Mouse (Mus musculus): Measurements from ENCODE around the gene Rab42.
A peak's percentile ranks its signal among the peaks of the same experiment; 100 is the strongest.

Gene Rab42

GRCm38 (mm10) chr4:132269740-132270560, 33.2 kb downstream of the Rab42 start:
- peak; percentile 90 for DNase-seq

- no peak for DNase-seq
Observed at GRCm38 (mm10) chr4:132268871-132269739, 34.1 kb downstream of the Rab42 start.

- DNase-seq = no peak
Observed at GRCm38 (mm10) chr4:132266835-132267349, 36.3 kb downstream of the Rab42 start.

DNA sequence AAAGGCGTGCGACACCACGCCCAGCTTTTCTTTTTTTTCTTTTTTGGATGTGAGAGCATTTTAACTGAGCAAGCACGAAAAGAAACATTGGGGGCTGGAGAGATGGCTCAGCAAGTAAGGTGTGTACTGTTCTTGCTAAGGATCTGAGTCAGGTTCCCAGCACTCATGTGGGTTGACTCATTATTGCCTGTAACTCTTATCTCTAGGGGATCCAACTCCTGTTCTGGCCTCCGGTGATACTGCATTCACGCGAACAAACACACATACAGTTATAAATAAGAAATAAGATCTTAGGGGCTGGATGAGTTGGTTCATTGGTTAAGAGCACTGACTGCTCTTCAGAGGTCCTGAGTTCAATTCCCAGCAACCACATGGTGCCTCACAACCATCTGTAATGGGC, 39.9 kb downstream of the Rab42 start:
- no peak for DNase-seq

GRCm38 (mm10) chr4:132262358-132262616, 40.9 kb downstream of the Rab42 start:
- no peak for DNase-seq

DNA sequence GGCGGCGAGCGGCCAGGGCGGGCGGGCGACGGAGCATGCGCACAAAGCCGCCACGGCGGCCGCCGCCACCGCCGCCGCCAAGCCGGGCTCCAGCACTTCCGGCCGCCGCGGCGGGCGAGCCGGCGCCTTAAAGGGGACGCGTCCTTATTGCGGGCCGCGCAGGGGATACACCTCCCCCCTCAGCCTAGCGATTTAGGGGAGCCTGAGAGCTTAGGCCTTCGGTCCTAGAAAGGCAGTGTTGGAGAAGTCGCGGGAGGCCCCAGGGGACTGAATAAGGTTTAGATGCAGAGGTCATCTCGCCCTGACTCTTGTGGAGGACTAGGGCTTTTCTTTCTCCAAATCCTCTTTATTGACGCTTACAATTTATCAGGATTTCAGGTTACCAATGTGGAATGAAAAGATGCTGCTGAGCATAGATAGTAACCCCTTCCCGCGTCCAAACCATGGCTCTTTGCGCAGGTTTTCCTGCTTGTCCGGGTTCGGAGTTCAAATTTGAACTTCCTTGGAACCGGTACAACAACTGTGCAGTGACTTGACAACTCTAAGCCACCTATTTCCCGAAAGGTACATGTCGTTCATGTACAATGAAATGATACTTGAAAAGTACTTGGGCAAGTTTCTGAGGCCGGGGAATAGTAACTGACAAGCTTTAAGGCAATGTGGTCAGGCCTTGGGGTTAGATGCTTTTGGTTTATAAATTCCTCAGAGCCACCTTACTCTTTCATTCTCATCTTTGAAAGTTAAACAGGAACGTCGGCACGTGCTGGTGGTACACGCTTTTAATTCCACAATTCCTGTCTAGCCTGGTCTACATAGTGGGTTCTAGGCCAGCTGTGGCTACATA, 41.4 kb downstream of the Rab42 start, which contains the start of gene Gmeb1:
Gene Gmeb1 (minus strand): TSS at position 89 of the 844 bp plus-strand sequence.
- DNase-seq = peak; percentile 87

DNA sequence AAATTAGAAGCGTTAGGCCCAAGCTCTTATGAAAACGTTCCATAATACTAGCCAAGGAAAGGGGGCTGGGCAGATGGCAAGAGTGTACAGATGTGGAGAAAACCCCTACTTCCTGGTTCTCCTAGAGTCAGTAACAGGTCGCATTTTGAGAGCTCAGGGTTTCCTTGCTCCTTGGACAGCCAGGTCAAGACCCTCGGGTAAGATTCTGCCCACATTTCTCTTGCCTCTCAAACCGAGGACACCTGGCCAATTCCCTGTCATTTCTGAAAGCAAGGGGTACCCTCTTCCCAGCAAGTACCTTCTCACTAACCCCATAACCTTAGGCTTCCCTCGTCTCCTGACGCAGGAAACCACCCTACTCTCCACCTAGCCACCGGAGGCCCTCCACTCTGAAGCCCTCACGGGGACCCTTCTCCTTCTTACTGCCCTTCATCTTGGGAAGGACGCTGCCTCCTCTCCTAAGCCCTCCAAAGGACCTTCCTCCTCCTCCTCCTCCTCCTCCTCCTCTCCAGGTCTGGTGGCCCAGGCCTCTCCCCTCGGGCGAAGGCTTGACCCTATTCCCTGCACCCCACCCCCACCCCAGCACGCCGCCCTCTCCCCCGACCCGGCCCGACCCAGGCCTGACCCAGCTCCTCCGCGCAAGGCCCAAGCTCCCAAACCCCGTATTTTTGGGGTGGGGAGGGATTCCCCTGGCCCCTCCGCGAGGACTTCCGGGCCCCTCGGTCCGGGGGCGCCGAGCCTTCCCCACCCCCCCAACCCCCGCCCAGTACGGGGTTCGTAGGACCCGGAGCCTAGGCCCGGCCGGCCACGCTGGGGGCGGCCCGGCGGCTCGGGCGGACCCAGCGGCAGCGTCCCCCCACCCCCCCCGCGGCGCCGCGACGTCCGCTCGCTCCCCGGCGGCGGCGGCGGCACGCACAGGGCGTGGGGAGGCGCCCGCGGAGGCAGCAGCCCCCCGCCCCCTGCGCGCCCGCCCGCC, 42.5 kb downstream of the Rab42 start:
- DNase-seq = peak; percentile 76

- no peak for DNase-seq
Observed at GRCm38 (mm10) chr4:132259248-132259647, 43.9 kb downstream of the Rab42 start.

- no peak for DNase-seq
Observed at GRCm38 (mm10) chr4:132256384-132256783, 46.8 kb downstream of the Rab42 start.

- no peak for DNase-seq
Observed at GRCm38 (mm10) chr4:132254986-132255385, 48.2 kb downstream of the Rab42 start.

- DNase-seq = no peak
Observed at GRCm38 (mm10) chr4:132253622-132254021, 49.6 kb downstream of the Rab42 start.

- no peak for DNase-seq
Observed at GRCm38 (mm10) chr4:132253128-132253527, 50.1 kb downstream of the Rab42 start.
